Mouse (Mus musculus) small intestine, adult 2 months (tissue): ENCODE data around the gene Rnf126.

Experiments
- CTCF ChIP-seq: fragments of 200-500 bp; IDR thresholded peaks from 2 replicates; pipeline ENCODE4 v1.5.1; 2012; ENCODE audit warnings: low read depth, mild to moderate bottlenecking, control low read depth, inconsistent platforms, low read length, moderate library complexity, mixed read lengths; ENCODE audit not compliant: insufficient replicate concordance, insufficient read length; ENCODE audit errors: extremely low read depth
- POLR2A ChIP-seq: fragments of 200-500 bp; IDR thresholded peaks from 2 replicates; pipeline ENCODE4 v1.6.1; 2012; ENCODE audit warnings: low read depth, mild to moderate bottlenecking, control low read depth, inconsistent platforms, low read length, moderate library complexity

GRCm38 (mm10) chr10:79723047-79723446 is 43.7 kb downstream of the Rnf126 start:
- TF ChIP-seq CTCF (no peak), POLR2A (no peak)
